Mouse (Mus musculus) testis, postnatal 10 days (tissue): ENCODE results near the gene Ccl2.

Experiments used
- DNase-seq: peaks from one replicate; pipeline ENCODE4 v3.0.0; 2021; ENCODE audit warnings: low spot score

Ccl2 gene

DNA sequence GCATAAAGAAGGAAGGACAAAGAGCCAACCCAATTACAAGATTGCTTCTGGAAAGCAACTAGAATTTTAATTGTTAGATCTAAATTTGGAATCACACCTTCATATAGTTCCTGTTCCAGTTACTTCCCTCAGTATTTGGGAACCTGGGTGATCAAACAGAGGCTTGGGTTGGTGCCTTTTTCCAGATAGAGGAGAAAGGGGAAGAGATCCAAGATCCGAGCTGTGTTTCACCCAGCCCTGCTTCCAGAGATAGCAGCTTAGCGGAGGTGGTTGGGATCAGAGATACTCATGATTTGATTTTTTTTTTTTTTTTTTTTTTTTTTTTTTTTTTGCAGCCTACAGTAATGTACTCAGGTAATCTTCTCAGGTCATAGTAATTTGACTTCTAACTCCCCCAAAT is 486 bp downstream of the Ccl2 start:
- no peak for DNase-seq

DNA sequence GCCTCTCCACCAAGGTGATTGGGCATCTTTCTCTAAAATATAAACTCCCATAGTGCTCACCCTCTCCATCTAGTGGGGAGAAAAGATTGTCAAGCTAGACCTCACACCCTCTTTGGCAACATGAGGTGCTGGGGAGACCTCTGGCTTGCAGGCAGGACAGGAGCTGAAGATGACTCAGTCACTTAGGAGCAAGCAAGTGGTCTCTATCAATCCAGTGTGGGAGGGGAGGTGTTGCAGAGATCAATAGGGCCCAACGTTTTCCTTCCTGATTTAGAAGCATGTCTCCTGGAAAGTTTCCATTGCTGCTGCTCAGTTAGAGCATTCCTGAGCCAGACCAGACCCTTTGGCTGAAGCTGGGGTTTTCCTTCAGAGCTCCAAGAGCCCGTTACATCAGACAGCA is 3.2 kb downstream of the Ccl2 start, which contains the start of gene Gm17268:
Gene Gm17268 (minus strand): TSS at position 28 of the 400 bp plus-strand sequence.
- no peak for DNase-seq

DNA sequence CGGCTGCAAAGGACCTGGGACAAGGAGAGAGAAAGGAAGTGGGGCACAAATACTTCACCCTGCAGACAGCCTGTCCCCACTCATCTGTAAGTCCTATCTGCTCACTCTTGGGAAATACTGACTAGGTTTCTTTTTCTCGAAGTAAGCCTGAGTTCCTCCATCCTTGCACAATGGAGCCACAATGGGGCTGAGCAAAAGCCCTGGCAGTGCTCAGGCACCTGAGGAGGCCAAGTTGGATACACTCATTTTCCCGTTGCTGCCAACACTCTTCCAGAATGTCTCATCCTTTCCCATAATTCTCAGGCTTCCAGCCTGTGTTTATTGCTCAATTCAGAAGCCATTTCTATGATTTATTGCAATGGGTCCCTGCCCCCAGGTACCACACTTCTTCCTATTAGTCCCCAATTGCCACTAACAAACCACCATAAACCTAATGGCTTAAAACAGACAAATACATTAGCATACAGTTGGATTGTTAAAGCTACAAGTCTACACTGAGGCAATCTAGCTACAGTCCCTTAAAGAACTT is 3.8 kb downstream of the Ccl2 start:
- DNase-seq: no peak

DNA sequence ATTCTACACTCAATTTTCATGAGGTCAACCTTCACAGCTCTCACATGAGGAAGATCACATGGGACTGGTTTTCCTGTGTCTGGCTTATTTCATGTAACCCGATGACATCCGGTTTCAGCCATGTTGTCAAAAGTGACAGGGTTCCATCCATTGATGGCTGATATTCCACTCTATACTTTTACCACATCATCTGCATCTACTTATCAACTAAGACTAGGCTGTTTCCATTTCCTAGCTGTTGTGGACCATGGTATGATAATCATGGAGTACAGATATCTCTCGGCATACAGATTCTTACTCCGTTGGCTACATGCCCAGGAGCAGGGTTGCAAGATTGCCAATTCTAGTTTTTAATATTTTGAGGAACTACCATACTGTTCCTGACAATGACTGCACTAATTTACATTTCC is 6.3 kb downstream of the Ccl2 start:
- no peak for DNase-seq

DNA sequence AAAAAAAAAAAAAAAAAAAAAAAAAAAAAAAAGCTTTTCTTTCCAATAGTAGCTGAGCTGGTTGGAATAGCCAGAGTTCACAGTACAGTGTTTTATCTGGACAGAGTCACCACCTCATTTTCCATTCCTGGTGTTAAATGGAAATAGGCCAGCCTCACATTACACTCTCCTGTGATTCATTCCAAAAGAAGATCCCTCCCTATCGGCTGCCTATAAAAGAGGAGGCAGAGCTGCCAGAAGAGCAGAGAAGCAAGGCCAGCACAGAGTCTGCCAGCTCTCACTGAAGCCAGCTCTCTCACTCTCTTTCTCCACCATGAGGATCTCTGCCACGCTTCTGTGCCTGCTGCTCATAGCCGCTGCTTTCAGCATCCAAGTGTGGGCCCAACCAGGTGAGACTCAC is 10.1 kb downstream of the Ccl2 start, which contains the start of gene Ccl7:
Gene Ccl7 (plus strand): TSS at position 242 of the 400 bp plus-strand sequence.
- no peak for DNase-seq

DNA sequence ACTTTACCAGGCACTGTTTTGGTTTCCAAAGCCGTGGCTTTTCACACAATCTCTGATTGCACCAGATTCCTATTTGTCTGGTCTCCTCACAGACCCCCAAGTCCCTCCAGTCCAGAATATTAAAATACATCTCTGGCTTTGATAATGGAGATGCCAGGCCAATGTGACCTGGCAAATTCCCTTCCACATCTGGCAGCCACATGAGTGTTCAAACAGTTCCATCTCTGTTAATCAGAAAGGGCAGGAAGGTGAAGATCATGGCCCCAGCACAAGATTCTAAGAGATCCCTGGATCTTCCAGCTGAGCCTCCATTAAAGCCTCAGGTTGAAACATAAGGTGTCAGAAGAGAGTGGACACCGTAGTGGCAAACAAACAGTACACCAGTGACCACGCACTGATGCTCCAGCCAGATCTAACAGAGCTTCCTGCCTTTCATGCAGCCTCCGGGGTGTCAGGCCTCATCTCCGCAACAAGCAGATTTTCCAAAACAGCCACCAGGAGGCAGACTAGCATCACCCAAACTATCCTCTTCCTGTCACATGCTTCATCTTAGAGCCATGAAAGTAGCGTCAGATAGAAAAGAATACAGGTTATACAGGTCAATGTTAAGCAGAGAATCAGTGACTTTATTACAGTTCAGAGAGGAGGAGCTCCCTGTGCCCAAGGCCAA is 12.5 kb downstream of the Ccl2 start:
- peak; percentile 43 for DNase-seq

DNA sequence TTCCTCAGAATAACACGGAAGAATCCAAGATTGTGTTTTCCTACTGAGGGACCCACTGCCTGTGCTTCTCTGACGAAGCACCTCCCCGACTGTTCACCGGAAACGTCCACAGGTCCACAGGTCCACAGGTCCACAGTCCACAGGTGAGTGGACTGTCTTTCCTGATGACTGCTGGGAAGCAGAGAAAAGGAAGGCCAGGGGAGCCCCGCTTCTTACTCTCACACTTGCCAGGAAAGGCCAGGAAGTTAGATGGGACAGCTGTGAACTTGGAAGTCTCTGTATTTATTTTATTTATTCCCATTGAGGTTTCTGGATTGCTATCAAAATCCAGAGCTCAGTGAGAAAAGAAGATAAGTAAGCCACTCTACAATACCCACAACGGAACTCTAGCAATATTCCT is 18.5 kb downstream of the Ccl2 start:
- no peak for DNase-seq

DNA sequence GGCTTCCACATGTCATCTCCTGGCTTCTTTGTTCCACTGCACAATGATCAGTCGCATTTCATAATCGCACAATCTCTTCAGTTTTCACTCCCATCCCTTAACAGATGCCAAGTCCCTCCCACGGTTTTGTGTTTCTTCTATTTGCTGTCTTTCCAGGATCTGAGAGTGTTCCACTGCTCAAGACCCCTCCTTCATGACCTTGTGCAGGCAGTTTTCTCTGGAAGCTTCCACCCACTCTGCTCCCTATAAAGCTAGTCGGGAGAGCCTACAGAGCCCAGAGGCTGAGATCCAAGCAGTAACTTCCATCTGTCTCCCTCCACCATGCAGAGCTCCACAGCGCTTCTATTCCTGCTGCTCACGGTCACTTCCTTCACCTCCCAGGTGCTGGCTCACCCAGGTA is 22.3 kb downstream of the Ccl2 start, which contains the start of gene Ccl11:
Gene Ccl11 (plus strand): TSS at position 178 of the 400 bp plus-strand sequence.
- no peak for DNase-seq

DNA sequence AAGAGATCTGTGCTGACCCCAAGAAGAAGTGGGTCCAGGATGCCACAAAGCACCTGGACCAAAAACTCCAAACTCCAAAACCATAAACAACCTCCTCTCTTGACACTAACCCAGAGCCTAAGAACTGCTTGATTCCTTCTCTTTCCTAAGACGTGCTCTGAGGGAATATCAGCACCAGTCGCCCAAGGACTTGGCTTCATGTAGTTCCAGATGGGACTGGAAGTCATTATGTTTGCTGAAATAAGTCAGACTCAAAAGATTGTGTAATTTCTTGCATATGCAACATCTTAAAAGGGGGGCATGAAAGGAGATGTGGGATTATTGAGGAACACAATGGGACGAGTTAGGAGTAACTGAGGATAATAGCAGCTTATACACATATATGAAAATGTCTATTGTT is 26.9 kb downstream of the Ccl2 start:
- DNase-seq: no peak

DNA sequence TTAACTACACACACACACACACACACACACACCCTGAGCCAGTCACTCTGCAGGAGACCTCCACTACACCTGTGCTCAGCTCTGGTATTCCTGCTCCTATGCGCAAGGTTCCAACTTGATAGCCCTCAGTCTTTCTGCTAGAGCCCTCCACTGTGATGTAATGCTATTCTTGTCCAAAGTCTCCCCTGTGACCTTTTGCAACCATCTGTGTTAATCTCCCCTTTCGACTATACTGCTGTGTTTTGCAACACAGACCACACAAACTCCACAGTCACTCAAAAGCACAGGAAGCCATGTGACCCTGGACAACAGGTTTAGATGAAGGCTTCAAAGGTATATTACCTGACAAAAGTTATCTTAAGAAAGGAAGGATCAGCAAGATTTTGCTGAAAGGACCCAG is 28.1 kb downstream of the Ccl2 start:
- no peak for DNase-seq

DNA sequence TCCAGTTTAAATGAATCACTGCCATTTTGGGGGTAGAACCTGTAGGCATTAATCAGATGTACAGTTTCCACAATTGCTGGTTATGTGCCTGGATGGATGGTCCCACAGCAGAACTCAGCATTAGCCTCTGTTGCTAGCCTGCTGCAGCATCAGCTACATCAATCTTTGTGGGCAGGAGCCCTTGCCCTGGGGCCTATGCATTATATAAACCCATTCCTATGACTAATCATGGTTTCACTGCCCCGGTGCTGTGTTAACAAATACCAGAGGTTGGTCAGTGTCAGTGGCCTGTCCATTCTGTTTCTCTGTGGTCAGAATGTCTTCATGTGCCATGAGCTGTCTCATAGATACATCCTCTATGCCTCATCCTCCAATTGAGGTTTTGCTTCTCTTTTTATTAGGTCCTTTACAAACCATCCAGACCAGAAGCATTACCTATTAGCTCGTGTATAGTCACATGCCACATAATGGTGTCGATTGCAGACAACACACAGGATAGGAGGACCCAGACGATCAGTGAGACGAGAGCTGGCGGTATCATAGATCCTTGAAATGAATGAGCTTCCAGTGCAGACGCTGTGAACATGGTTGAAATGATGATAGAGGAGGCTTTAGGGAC is 31.7 kb downstream of the Ccl2 start:
- DNase-seq: no peak

DNA sequence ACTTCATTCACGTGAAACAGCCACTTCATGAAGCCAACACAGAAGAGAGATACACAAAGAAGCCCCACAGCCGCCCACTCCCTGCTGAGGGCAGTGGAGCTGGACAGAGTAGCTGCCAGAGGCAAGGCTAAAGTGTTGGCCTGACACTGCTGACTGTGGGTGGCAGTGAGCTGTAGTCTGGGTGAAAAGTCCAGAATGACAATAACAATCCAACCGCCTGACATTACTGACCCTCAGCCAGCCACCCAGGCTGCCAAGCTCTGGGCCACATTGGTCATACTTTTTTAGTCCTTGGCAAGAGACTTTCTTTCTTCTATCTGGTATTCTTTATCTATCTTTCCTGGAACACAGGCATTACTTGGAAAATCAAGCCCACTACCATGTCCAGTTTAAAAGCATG is 35.7 kb downstream of the Ccl2 start:
- no peak for DNase-seq

DNA sequence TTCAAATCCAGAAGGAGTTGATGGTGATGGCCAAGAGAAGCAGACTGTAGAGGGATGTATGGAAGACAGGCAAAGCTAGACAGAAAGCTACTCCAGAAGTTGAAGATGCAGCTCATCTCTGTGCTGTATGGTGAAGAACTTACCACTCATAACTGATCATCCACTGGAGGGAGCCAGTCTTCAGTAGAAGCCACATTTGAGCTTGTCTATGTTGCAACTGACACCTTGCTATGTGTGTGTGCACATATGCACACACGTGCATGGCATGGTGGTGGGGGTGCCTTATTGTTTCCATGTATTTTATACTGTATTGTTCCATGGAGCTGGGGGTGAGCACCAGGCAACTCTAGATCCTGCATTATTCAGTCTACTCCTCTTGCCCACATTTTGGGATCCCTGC is 37.0 kb downstream of the Ccl2 start:
- no peak for DNase-seq

DNA sequence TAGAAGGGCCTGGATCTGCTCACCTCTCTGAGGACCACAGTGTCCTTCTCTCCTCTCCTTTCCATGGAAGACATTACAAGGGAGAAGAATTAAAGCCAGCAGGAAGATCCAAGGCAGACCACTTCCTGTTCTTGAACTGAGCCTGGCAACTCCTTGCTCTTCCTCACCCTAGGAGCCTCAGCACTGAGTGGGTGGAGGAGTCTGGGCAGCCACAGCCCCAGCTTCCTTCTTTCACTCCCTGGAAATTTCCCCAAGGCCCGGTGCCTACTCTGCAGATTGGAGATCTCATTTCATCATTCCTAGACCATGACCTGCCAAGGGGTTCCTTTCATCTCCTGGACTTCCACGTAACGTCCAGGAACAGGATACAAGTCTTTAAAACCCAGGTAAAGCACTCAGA is 37.6 kb downstream of the Ccl2 start:
- no peak for DNase-seq

DNA sequence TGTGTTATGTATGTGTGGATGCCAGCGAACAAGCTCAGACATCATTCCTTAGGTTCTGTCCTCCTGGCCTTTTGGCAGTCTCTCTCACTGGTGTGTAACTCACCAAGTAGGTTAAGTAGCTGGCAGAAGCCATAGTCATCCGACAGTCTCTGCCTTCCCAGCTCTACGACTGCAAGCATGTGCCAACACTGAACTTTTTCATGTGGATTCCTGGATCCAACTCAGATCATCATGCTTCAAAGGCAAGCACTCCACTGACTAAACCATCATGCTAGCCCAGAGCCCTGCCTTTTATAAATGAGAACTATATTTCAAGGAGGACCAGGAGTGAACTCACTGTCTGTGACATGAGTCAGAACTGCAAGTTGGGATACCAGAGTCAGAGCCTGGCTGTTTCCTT is 38.3 kb downstream of the Ccl2 start:
- no peak for DNase-seq

DNA sequence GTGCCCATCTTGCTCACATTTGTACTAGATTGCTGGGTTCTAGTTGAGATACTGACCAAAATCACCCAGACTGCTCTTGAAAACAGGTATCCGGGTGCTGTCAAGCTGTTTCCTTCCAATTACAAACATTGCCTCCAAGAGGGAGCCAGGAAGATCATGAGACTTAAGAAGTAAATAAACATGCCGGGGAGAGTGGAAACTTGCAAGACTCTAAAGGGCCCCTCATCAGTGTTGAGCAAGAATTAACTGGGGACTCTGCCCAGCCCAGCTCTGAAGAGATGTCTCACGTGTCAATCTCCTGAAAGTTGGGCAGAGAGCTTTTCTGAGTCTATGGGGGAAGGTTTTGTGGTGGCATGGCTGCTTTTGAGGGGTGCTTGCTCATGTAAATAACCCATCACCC is 41.7 kb downstream of the Ccl2 start:
- DNase-seq: no peak

DNA sequence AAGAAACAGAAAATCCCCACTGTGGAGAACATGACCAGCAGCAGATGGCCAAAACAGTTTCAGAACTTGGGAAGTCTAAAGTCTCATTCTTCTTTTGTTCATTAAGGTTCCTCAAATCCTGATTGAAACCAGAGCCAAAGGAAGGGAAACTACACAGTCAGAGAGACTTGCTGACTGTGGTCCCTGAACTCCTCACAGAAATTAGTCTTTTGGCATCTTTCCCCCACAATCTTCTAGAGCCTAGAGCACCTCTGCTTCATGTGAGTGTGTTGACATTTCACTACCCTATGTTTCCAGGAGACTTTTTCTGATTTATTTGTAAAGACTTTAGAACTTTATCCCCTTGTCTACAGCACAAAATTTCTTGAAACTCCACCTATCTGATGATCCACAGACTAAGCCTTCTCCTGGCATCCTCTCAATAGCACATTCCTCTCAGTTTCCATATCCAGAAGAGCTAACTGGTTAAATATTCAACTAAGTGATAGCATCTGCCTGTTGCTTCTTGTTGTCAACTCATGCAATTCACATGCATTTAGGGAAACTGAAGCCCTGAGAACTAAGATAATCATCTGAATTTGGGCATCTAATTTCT is 42.9 kb downstream of the Ccl2 start:
- no peak for DNase-seq

DNA sequence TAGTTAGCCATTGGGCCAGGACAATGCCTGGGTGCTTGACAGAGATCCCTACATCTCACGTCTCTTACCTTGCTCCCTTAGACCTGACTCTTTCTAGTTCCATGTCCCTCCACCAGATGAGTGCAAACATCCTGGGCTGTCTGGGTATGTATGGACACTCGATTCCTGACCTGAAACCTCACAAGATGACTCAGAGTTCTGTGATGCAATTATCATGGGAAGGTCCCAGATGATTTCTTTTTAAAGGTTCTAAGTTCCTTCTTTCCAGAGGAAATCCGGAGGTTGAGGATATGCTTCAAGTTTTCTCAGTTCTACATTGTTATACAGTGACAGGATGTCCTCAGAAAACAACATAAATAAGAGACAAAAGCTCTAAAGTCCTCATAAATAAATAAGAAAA is 45.5 kb downstream of the Ccl2 start:
- no peak for DNase-seq

DNA sequence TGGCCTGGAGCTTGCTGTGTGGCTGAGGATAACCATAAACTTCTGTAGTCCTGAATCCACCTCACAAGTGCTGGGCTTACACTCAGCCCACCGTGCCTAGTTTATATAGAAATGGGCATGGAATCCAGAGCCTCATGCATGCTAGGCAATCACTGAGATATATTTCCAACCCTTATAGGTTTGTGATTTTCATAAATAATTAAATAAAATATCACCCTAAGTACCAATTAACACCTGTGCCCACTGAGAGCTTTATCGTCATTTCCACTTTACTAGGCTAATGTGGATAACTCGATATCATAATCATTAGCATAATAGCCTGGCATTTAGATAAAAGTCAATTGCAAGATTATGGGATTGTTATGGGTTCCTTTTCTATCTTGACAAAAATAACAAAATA is 49.0 kb downstream of the Ccl2 start:
- DNase-seq: no peak
